Mouse (Mus musculus): ENCODE measurements around the gene Gm12166. TPM values are rescaled to one million over a fixed set of nuclear protein-coding genes. Genes with fewer than 3 reads are reported as not detected.

Gm12166 gene
- polyA plus RNA-seq, 1 experiment from 2014 or later, result 3.3 TPM

DNA sequence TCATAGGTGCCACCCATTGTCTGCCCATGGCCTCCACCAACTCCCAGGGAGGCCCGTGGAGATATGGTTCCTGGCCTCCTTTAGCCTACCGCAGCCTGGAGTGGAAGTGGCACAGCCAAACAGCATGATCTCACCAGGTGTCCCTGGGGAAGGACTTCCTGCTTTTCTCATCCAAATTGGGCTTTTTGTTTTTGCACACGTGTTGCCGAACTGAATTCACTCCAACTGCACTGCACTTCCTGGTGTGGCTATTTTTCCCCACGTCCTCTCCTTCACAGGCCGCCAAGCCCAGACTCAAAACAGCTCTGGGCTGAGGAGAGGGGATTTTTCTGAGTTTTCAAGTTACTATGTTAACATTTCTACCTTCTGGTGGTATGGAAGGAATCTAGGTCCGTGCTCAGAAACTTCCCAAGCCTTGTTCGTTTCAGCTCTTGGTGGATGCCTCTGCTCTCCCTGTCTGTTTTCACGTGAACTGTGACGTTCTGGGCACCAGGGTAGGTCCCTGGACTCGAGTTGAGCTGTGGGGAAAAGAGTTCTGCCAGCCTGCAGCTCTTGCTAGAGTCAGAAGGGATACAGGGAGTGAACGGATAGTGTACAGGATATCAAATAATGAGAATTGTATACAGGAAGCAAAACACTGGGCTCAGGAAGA, 16.8 kb upstream of the Gm12166 start:
- H3K4me3 ChIP-seq (ENCODE audit: low read depth, low read length), result no peak overlapping the region
- H3K27ac ChIP-seq (ENCODE audit: low read depth, low read length), result peak overlapping the region; percentile 72
- DNase-seq (ENCODE audit: low spot score), result no peak
- peaks cover 19% of the 10 kb centered on the region for H3K4me1 ChIP-seq (ENCODE audit: control insufficient read depth, insufficient read depth, low read length)
- H3K9ac ChIP-seq (ENCODE audit: low read length), result peak overlapping the region; percentile 9; the same call in 1 of the 2 replicates
- no peaks in the 10 kb centered on the region for H3K27me3 ChIP-seq (ENCODE audit: control insufficient read depth, insufficient read depth, low read length)
- H3K9me3 ChIP-seq (ENCODE audit: control insufficient read depth, low read length), result no peaks in the 10 kb centered on the region
- 35% methylated on average over 12 of the region's 12 CpGs for WGBS
- H3K4me2 ChIP-seq (ENCODE audit: low read depth), result no peak overlapping the region
- no peaks in the 10 kb centered on the region for H3K36me3 ChIP-seq (ENCODE audit: control insufficient read depth, insufficient read depth, low read length)
- no peak for ATAC-seq (ENCODE audit: insufficient read depth, low FRiP score, low TSS enrichment)

DNA sequence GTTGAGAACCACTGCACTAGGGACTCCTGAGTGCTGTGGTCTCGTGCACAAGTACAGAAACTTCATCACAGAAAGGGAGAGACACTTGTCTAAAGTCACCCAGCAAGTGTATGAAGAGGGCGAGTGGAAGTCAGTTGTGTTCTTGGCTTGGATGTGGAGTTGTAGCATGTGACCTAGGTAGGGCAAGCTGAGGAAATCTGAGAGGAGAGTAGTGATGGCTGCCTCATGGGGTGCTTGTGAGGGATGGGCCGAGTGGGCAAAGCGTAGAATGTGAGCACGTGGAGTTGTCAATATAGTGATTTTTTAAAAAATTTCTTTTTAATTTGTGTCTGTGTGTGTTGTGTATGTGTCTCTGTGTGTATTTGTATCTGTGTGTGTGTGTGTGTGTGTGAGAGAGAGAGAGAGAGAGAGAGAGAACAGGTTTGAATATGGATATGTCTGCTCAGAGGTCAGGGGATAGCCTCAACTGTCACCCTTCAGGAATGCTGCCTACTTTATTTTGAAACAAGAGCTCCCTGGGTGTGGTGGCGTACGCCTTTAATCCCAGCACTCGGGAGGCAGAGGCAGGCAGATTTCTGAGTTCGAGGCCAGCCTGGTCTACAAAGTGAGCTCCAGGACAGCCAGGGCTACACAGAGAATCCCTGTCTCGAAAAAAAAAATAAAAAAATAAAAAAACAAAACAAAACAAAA, 15.4 kb upstream of the Gm12166 start:
- DNase-seq (ENCODE audit: low spot score) (no peak), ATAC-seq (ENCODE audit: insufficient read depth, low FRiP score, low TSS enrichment) (no peak)
- Histone ChIP-seq H3K4me2 (ENCODE audit: low read depth) (no peak overlapping the region), H3K4me1 (ENCODE audit: control insufficient read depth, insufficient read depth, low read length) (peaks cover 9% of the 10 kb centered on the region), H3K36me3 (ENCODE audit: control insufficient read depth, insufficient read depth, low read length) (no peaks in the 10 kb centered on the region), H3K27me3 (ENCODE audit: control insufficient read depth, insufficient read depth, low read length) (no peaks in the 10 kb centered on the region), H3K9me3 (ENCODE audit: control insufficient read depth, low read length) (no peaks in the 10 kb centered on the region), H3K9ac (ENCODE audit: low read length) (no peak overlapping the region), H3K27ac (ENCODE audit: low read depth, low read length) (no peak overlapping the region), H3K4me3 (ENCODE audit: low read depth, low read length) (no peak overlapping the region)
- WGBS, result 90% methylated on average over 10 of the region's 10 CpGs

DNA sequence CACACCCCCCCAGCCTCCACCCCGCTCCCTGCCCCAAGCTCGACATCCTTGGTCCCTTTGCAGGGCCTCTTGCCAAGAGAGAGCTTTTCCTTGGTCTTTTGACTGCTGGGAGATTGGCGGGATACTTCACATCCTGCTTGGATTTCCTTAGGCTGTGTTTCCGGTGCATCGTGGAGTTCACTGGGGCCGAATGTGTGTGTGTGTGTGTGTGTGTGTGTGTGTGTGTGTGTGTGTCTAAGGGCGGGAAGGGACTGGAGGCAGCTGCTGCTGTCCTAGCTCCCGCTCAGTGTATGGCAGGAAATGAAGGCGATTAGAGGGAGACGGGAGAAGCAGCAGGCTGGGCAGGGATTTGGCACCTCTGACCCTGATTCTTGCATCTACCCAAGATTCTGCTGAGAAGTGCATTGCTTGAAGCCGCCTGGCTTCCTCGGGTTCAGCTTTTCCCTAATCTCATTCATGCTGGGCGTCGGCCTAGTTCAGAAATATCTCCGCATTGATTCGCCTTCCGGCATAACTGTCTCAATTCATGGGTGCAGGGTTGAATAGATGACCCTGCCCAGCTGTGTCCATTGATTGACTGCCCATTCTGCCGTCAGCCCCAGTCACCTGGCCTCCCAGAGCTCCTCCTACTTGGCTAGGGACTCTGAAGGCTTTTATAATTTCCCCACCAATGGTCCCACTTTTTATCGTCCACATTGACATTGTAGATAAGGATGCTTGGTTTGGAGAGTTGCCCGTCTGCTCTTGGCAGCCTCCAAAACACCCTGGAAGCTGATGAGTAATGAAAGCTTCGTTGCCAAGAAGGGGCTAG, 13.3 kb upstream of the Gm12166 start:
- 65% methylated on average over 21 of the region's 21 CpGs for WGBS
- Histone ChIP-seq H3K9me3 (ENCODE audit: control insufficient read depth, low read length) (no peaks in the 10 kb centered on the region), H3K36me3 (ENCODE audit: control insufficient read depth, insufficient read depth, low read length) (no peaks in the 10 kb centered on the region), H3K4me2 (ENCODE audit: low read depth) (no peak overlapping the region), H3K4me3 (ENCODE audit: low read depth, low read length) (no peak overlapping the region), H3K4me1 (ENCODE audit: control insufficient read depth, insufficient read depth, low read length) (peaks cover 8% of the 10 kb centered on the region; the same call in 1 of the 2 replicates), H3K27ac (ENCODE audit: low read depth, low read length) (0 out of 2 replicates have a peak overlapping the region, but pooled peaks have one; percentile 49), H3K9ac (ENCODE audit: low read length) (no peak overlapping the region), H3K27me3 (ENCODE audit: control insufficient read depth, insufficient read depth, low read length) (no peaks in the 10 kb centered on the region)
- DNase-seq (ENCODE audit: low spot score) (no peak), ATAC-seq (ENCODE audit: insufficient read depth, low FRiP score, low TSS enrichment) (no peak)

DNA sequence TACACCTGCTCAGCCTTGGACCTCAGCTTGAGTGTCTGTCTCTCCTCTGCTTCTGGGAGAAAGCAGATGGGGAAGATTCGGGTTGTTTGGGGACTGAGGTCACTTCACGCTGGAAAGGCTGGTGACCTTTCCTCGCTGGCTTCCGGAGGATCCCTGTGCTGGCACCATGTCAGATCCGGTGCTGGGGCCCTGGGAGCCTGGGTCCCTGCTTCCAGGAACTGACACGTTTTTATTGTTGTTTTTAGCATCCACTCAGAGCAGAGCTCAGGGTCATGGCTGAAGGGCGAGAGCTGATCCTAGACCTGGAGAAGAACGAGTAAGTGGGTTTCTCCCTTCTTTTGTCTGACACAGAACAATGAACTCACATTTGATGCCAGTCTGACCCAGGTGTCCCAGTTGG, 12.6 kb upstream of the Gm12166 start:
- Histone ChIP-seq H3K4me2 (ENCODE audit: low read depth) (no peak overlapping the region), H3K4me1 (ENCODE audit: control insufficient read depth, insufficient read depth, low read length) (peaks cover 8% of the 10 kb centered on the region; the same call in 1 of the 2 replicates), H3K27me3 (ENCODE audit: control insufficient read depth, insufficient read depth, low read length) (no peaks in the 10 kb centered on the region), H3K36me3 (ENCODE audit: control insufficient read depth, insufficient read depth, low read length) (no peaks in the 10 kb centered on the region), H3K9ac (ENCODE audit: low read length) (no peak overlapping the region), H3K27ac (ENCODE audit: low read depth, low read length) (no peak overlapping the region), H3K9me3 (ENCODE audit: control insufficient read depth, low read length) (no peaks in the 10 kb centered on the region), H3K4me3 (ENCODE audit: low read depth, low read length) (no peak overlapping the region)
- DNase-seq (ENCODE audit: low spot score) (no peak), ATAC-seq (ENCODE audit: insufficient read depth, low FRiP score, low TSS enrichment) (no peak)
- WGBS, result 71% methylated on average over 8 of the region's 8 CpGs

DNA sequence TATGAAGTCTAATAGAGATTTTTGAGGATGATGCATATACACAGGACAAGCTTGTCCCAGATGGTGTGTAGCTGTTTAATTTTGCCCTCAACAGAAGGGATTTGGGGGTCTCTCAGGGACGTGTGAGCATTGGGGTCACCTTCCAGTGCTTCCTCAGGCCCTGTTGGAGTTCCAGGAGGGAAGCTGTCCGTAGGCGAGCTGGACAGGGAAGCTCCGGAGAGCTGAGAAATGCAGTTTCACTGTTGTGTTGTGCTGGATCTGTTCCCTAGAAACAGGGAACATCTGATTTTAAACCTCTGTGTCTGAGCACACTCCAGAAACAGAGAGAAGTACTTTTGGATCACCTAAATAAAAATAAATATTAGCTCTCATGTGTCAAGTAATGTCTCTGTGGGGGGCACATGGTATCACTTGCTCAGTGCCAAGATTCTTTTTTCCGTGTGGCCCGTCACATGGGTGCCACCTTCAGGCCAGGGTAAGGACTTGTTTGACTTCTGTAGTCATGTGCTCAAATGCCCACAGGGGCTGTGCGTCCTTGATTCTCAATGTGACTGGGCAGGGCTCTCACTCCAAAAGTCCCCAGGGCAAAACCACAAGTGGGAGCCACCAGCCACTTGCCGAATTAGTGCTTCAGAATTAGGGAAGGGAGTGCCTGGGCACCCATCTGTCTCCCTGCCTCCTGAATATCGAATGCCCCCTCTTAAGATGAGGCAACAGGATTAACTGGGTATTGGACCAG, 11.0 kb upstream of the Gm12166 start:
- DNase-seq (ENCODE audit: low spot score) (no peak), ATAC-seq (ENCODE audit: insufficient read depth, low FRiP score, low TSS enrichment) (no peak)
- H3K4me3 ChIP-seq (ENCODE audit: low read depth, low read length), result no peak overlapping the region
- no peaks in the 10 kb centered on the region; the same call in 1 of the 2 replicates for H3K4me1 ChIP-seq (ENCODE audit: control insufficient read depth, insufficient read depth, low read length)
- H3K9me3 ChIP-seq (ENCODE audit: control insufficient read depth, low read length), result no peaks in the 10 kb centered on the region
- H3K9ac ChIP-seq (ENCODE audit: low read length), result no peak overlapping the region
- no peak overlapping the region for H3K27ac ChIP-seq (ENCODE audit: low read depth, low read length)
- H3K4me2 ChIP-seq (ENCODE audit: low read depth), result no peak overlapping the region
- 74% methylated on average over 9 of the region's 9 CpGs for WGBS
- H3K27me3 ChIP-seq (ENCODE audit: control insufficient read depth, insufficient read depth, low read length), result no peaks in the 10 kb centered on the region
- no peaks in the 10 kb centered on the region for H3K36me3 ChIP-seq (ENCODE audit: control insufficient read depth, insufficient read depth, low read length)

DNA sequence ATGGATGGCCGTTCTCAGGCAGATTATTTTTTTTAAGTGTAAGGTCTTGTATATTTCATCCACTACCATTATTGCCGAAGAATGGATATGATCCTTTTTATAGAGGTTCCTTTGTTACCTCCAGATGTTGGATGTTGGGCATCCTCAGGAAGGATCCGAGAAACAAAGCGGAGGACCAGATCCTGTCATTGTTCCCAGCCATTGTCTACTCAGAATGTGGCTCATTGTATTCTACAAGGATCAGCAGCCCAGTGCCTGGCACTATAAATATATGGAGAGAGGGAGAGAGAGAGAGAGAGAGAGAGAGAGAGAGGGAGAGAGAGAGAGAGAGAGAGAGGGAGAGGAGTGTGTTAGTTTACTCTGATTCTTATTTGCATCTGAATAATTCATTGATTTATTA, 10.4 kb upstream of the Gm12166 start:
- Histone ChIP-seq H3K4me1 (ENCODE audit: control insufficient read depth, insufficient read depth, low read length) (no peaks in the 10 kb centered on the region; the same call in 1 of the 2 replicates), H3K27me3 (ENCODE audit: control insufficient read depth, insufficient read depth, low read length) (no peaks in the 10 kb centered on the region), H3K9ac (ENCODE audit: low read length) (no peak overlapping the region), H3K27ac (ENCODE audit: low read depth, low read length) (no peak overlapping the region), H3K4me3 (ENCODE audit: low read depth, low read length) (no peak overlapping the region), H3K9me3 (ENCODE audit: control insufficient read depth, low read length) (no peaks in the 10 kb centered on the region), H3K4me2 (ENCODE audit: low read depth) (no peak overlapping the region), H3K36me3 (ENCODE audit: control insufficient read depth, insufficient read depth, low read length) (no peaks in the 10 kb centered on the region)
- WGBS, result 60% methylated on average over 4 of the region's 4 CpGs
- ATAC-seq (ENCODE audit: insufficient read depth, low FRiP score, low TSS enrichment) (no peak), DNase-seq (ENCODE audit: low spot score) (no peak)

DNA sequence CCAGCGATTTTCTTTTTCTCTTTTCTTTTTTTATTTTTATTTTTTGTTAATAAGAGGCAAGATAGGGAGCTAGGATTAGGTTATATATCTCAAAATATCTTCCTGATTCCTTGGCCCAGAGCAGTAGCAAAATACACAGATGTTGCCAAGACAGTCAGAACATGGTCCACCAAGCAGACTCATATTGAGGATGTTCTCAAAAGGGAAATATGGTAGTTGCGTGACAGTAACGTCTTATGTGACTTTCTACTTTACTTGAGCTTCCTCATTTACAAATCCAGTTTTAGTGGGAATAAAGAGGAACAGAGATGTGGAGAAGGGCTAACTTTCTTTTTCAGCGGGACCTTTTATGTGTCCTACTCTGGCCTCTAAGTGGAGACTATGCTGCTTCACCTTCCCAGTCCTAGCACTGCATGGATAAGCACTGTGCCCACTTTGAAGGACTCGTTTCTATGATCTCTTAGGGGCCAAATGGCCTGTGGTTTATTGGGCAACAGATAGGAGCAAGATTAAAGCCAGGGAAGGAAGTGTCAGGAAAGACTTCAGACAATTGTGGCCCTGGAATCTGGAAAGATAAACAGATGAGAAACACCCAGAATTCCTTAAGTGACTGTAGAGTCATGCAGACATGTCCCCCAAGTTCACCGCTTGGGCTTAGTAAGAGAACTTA, 9.8 kb upstream of the Gm12166 start:
- 70% methylated on average over 6 of the region's 6 CpGs for WGBS
- Histone ChIP-seq H3K9me3 (ENCODE audit: control insufficient read depth, low read length) (no peaks in the 10 kb centered on the region), H3K27me3 (ENCODE audit: control insufficient read depth, insufficient read depth, low read length) (no peaks in the 10 kb centered on the region), H3K4me2 (ENCODE audit: low read depth) (no peak overlapping the region), H3K9ac (ENCODE audit: low read length) (no peak overlapping the region), H3K27ac (ENCODE audit: low read depth, low read length) (no peak overlapping the region), H3K4me1 (ENCODE audit: control insufficient read depth, insufficient read depth, low read length) (no peaks in the 10 kb centered on the region; the same call in 1 of the 2 replicates), H3K36me3 (ENCODE audit: control insufficient read depth, insufficient read depth, low read length) (no peaks in the 10 kb centered on the region), H3K4me3 (ENCODE audit: low read depth, low read length) (no peak overlapping the region)
- ATAC-seq (ENCODE audit: insufficient read depth, low FRiP score, low TSS enrichment) (no peak), DNase-seq (ENCODE audit: low spot score) (no peak)

DNA sequence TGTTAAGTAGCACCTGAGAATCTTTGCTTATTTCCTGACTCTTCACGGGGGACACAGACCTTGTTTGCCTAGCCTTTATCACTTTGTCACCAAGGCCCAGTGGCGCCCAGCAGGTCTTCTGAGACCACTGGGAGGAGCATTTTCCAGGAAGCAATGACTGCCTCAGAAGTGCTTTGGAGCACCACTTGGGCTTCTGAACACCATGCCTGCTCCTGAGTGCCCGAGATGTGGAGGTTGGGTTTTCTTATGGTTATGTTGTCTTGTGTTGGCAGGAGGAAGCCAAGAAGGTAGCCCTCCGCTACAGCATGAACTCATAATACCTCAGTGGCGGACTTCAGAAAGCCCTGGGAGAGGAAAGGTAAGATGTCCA, 8.5 kb upstream of the Gm12166 start:
- H3K4me3 ChIP-seq (ENCODE audit: low read depth, low read length), result no peak overlapping the region
- no peak overlapping the region for H3K27ac ChIP-seq (ENCODE audit: low read depth, low read length)
- WGBS, result 61% methylated on average over 5 of the region's 5 CpGs
- no peaks in the 10 kb centered on the region for H3K27me3 ChIP-seq (ENCODE audit: control insufficient read depth, insufficient read depth, low read length)
- H3K9ac ChIP-seq (ENCODE audit: low read length), result no peak overlapping the region
- no peak overlapping the region for H3K4me2 ChIP-seq (ENCODE audit: low read depth)
- H3K9me3 ChIP-seq (ENCODE audit: control insufficient read depth, low read length), result no peaks in the 10 kb centered on the region
- no peak for ATAC-seq (ENCODE audit: insufficient read depth, low FRiP score, low TSS enrichment)
- no peaks in the 10 kb centered on the region for H3K36me3 ChIP-seq (ENCODE audit: control insufficient read depth, insufficient read depth, low read length)
- no peaks in the 10 kb centered on the region; the same call in 1 of the 2 replicates for H3K4me1 ChIP-seq (ENCODE audit: control insufficient read depth, insufficient read depth, low read length)
- DNase-seq (ENCODE audit: low spot score), result no peak

All from neural tube, embryonic 11.5 days (tissue).